Mouse (Mus musculus): ENCODE measurements at regions not wholly inside any gene's neighbourhood (a gene's known extent, or its start where the extent isn't known, plus 50 kb on each side); places are given as distances from the start of the nearest gene placed in this dataset.

GRCm38 (mm10) chr15:88509626-88510025 is 90.5 kb upstream of the Zdhhc25 start:
- TF ChIP-seq POLR2A (IDR thresholded peaks at IDR 0.05; ENCODE audit: borderline replicate concordance, control insufficient read depth, low read depth, low read length) (no peak), CTCF (IDR thresholded peaks at IDR 0.05; ENCODE audit: control insufficient read depth, insufficient read depth, low read length) (no peak)
- 65% methylated on average over 2 of the region's 2 CpGs for WGBS
- no peak overlapping the region for H3K27ac ChIP-seq (ENCODE audit: control insufficient read depth, insufficient read depth, low read depth, low read length, poor library complexity)
- no peaks in the 10 kb centered on the region for H3K4me1 ChIP-seq (ENCODE audit: control insufficient read depth, insufficient read depth, low read length)
- no peak overlapping the region for H3K4me3 ChIP-seq (replicated peaks; ENCODE audit: control insufficient read depth, low read depth, low read length)

DNA sequence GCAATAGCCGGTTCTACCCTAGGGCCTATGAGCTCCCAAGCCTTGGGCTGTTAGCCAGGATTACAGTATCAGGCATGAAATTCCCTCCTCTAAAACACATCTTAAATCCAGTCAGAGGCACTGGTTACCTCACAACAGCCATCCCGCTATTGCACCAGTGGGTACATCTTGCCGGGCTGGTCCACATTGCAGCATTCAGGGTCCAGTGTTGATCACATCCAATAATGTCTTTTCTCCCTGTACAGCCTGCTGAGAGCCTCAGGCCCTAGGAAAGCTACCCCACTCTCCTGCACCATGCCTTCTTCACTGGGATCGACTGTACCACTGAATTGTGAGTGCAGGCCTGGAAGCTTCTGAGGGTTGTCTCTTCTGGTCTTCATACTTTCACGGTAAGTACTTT is 86.0 kb upstream of the Zdhhc25 start:
- no peaks in the 10 kb centered on the region; the same call in 1 of the 2 replicates for H3K4me1 ChIP-seq (ENCODE audit: control insufficient read depth, insufficient read depth, low read length)
- H3K27ac ChIP-seq (ENCODE audit: control insufficient read depth, insufficient read depth, low read depth, low read length, poor library complexity) = no peak overlapping the region
- no peak for TF ChIP-seq CTCF (IDR thresholded peaks at IDR 0.05; ENCODE audit: control insufficient read depth, insufficient read depth, low read length)
- TF ChIP-seq POLR2A (IDR thresholded peaks at IDR 0.05; ENCODE audit: borderline replicate concordance, control insufficient read depth, low read depth, low read length) = no peak
- H3K4me3 ChIP-seq (replicated peaks; ENCODE audit: control insufficient read depth, low read depth, low read length) = no peak overlapping the region
- WGBS = 79% methylated on average over 5 of the region's 5 CpGs

DNA sequence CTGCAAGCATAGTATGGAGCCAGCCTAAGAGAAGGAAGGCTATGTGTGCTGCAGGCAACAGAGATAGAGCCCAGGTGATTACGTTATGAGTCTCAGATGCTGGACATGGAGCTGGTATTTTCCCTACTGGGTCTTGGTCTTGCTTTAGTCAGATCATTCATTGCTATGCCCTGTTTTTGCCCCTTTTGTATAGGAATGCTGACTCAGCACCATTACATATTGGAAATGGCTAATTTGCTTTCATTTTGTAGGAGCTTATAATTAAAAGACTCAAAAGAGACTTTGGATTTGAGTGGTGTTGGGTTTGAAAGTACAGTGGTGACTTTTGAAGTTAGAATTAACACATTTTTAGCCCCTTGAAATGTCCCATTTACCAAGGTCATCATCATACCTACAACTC is 68.9 kb upstream of the Zdhhc25 start:
- TF ChIP-seq POLR2A (IDR thresholded peaks at IDR 0.05; ENCODE audit: borderline replicate concordance, control insufficient read depth, low read depth, low read length) (no peak), CTCF (IDR thresholded peaks at IDR 0.05; ENCODE audit: control insufficient read depth, insufficient read depth, low read length) (no peak)
- Histone ChIP-seq H3K27ac (ENCODE audit: control insufficient read depth, insufficient read depth, low read depth, low read length, poor library complexity) (no peak overlapping the region), H3K4me1 (ENCODE audit: control insufficient read depth, insufficient read depth, low read length) (no peaks in the 10 kb centered on the region), H3K4me3 (replicated peaks; ENCODE audit: control insufficient read depth, low read depth, low read length) (no peak overlapping the region)
- WGBS = 70% methylated on average over 1 of the region's 1 CpGs

DNA sequence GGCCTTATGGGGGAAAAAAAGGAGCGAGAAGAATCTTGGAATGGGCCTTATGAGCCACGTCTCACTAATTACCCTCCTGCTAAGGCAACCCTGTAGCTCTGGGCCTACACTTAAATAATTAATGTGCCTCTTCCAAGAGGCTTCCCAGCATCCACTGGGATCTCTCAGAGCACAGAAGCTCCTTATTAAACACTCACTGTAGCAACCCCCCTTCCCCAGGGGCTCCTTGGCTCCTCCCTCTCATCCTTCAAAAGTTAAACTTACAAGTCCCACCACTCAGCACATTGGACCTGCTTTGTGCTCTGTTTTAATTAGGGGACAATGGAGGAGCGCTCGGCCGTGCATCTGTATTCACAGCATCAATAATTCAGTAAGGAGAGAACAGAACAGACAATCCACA is 68.1 kb upstream of the Zdhhc25 start:
- Histone ChIP-seq H3K4me3 (replicated peaks; ENCODE audit: control insufficient read depth, low read depth, low read length) (no peak overlapping the region), H3K27ac (ENCODE audit: control insufficient read depth, insufficient read depth, low read depth, low read length, poor library complexity) (no peak overlapping the region), H3K4me1 (ENCODE audit: control insufficient read depth, insufficient read depth, low read length) (no peaks in the 10 kb centered on the region)
- TF ChIP-seq POLR2A (IDR thresholded peaks at IDR 0.05; ENCODE audit: borderline replicate concordance, control insufficient read depth, low read depth, low read length) (no peak), CTCF (IDR thresholded peaks at IDR 0.05; ENCODE audit: control insufficient read depth, insufficient read depth, low read length) (no peak)
- WGBS = 79% methylated on average over 5 of the region's 5 CpGs

DNA sequence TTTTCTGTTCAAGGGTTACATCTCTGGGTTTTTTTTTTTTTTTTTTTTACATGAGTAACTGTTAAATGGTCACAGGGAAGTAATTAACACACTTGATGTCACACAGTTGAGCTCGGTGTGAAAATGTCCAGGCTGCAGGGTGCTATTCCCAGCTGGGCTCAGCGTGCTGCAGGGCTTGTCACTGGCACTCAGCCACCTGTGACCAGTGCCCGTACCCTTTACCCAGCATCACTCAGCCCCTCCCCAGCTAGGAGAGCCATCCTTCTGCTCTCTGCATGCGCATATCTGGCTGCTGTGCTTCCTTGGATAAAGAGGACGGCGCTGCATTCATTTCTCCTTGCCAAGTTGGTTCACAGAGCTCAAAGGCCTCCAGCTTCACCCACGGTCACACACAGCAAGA is 66.7 kb upstream of the Zdhhc25 start:
- Histone ChIP-seq H3K27ac (ENCODE audit: control insufficient read depth, insufficient read depth, low read depth, low read length, poor library complexity) (no peak overlapping the region), H3K4me3 (replicated peaks; ENCODE audit: control insufficient read depth, low read depth, low read length) (no peak overlapping the region), H3K4me1 (ENCODE audit: control insufficient read depth, insufficient read depth, low read length) (no peaks in the 10 kb centered on the region)
- no peak for TF ChIP-seq POLR2A (IDR thresholded peaks at IDR 0.05; ENCODE audit: borderline replicate concordance, control insufficient read depth, low read depth, low read length)
- no peak for TF ChIP-seq CTCF (IDR thresholded peaks at IDR 0.05; ENCODE audit: control insufficient read depth, insufficient read depth, low read length)
- 72% methylated on average over 7 of the region's 7 CpGs for WGBS

DNA sequence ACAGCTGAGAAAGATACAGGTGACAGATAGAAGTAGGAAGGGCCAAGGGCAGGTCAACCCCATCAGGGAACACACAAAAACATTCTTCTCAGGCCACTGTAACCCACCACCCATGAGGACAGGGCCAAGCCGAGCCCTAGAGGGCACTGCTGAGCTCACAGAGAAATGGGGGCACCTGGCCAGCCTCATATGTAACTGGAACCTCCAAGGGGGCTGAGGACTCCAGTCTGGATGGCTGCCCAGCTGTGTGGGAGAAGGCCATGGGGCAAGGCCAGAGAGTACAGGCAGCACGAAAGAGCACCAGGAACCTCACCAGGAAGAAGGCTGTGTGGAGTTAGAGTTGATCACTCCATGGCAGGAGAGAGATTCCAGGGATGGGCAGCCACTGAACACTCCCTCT is 64.6 kb upstream of the Zdhhc25 start:
- TF ChIP-seq CTCF (IDR thresholded peaks at IDR 0.05; ENCODE audit: control insufficient read depth, insufficient read depth, low read length) = no peak
- TF ChIP-seq POLR2A (IDR thresholded peaks at IDR 0.05; ENCODE audit: borderline replicate concordance, control insufficient read depth, low read depth, low read length) = no peak
- WGBS = 60% methylated on average over 2 of the region's 2 CpGs
- H3K4me1 ChIP-seq (ENCODE audit: control insufficient read depth, insufficient read depth, low read length) = no peaks in the 10 kb centered on the region

GRCm38 (mm10) chr15:88537190-88537589 is 62.9 kb upstream of the Zdhhc25 start:
- H3K27ac ChIP-seq (ENCODE audit: control insufficient read depth, insufficient read depth, low read depth, low read length, poor library complexity) = no peak overlapping the region
- WGBS = 19% methylated on average over 10 of the region's 10 CpGs
- TF ChIP-seq POLR2A (IDR thresholded peaks at IDR 0.05; ENCODE audit: borderline replicate concordance, control insufficient read depth, low read depth, low read length) (no peak), CTCF (IDR thresholded peaks at IDR 0.05; ENCODE audit: control insufficient read depth, insufficient read depth, low read length) (peak; percentile 45)

More for the DNA sequence above, 64.6 kb upstream of the Zdhhc25 start:
- H3K4me3 ChIP-seq (replicated peaks; ENCODE audit: control insufficient read depth, low read depth, low read length) = no peak overlapping the region
- H3K27ac ChIP-seq (ENCODE audit: control insufficient read depth, insufficient read depth, low read depth, low read length, poor library complexity) = no peak overlapping the region

DNA sequence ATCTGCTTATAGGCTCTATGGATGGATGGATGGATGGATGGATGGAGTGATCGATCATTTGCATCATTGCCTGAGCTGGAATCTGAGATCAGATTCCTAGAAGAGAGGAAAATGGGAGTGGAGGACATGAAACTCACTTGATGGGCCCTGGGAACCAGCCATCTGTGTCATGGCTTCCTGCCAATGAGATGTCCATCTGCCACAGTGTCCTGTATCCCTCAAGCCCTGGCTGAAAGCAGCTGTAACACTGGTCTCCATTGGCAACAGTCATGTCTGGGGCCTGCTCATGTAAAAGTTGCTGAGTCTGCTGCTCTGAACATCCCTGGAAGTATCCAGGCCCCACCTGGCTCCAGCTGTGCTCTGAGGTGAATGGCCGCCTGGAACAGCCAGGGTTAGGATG is 57.5 kb upstream of the Zdhhc25 start:
- TF ChIP-seq CTCF (IDR thresholded peaks at IDR 0.05; ENCODE audit: control insufficient read depth, insufficient read depth, low read length) (no peak), POLR2A (IDR thresholded peaks at IDR 0.05; ENCODE audit: borderline replicate concordance, control insufficient read depth, low read depth, low read length) (no peak)
- Histone ChIP-seq H3K4me3 (replicated peaks; ENCODE audit: control insufficient read depth, low read depth, low read length) (no peak overlapping the region), H3K4me1 (ENCODE audit: control insufficient read depth, insufficient read depth, low read length) (no peaks in the 10 kb centered on the region), H3K27ac (ENCODE audit: control insufficient read depth, insufficient read depth, low read depth, low read length, poor library complexity) (no peak overlapping the region)
- 69% methylated on average over 2 of the region's 2 CpGs for WGBS

More at GRCm38 (mm10) chr15:88537190-88537589, 62.9 kb upstream of the Zdhhc25 start:
- Histone ChIP-seq H3K4me3 (replicated peaks; ENCODE audit: control insufficient read depth, low read depth, low read length) (no peak overlapping the region), H3K4me1 (ENCODE audit: control insufficient read depth, insufficient read depth, low read length) (no peaks in the 10 kb centered on the region)

- 73% methylated on average over 5 of the region's 5 CpGs for WGBS
- Histone ChIP-seq H3K4me1 (ENCODE audit: control insufficient read depth, insufficient read depth, low read length) (no peaks in the 10 kb centered on the region), H3K4me3 (replicated peaks; ENCODE audit: control insufficient read depth, low read depth, low read length) (no peak overlapping the region), H3K27ac (ENCODE audit: control insufficient read depth, insufficient read depth, low read depth, low read length, poor library complexity) (no peak overlapping the region)
- no peak for TF ChIP-seq POLR2A (IDR thresholded peaks at IDR 0.05; ENCODE audit: borderline replicate concordance, control insufficient read depth, low read depth, low read length)
- no peak for TF ChIP-seq CTCF (IDR thresholded peaks at IDR 0.05; ENCODE audit: control insufficient read depth, insufficient read depth, low read length)
Measured at GRCm38 (mm10) chr15:88544216-88544615, 55.9 kb upstream of the Zdhhc25 start.

Data from bone marrow, adult 2 months (tissue).